Mouse (Mus musculus): Measurements from ENCODE around the gene Artn. TPM values are rescaled to one million over a fixed set of nuclear protein-coding genes. Genes with fewer than 3 reads are reported as not detected.

Artn gene
- polyA plus RNA-seq, 1 experiment from 2014 or later = 3.2 TPM

- ATAC-seq (peak; percentile 30), DNase-seq (ENCODE audit: low spot score) (peak; percentile 34)
- TF ChIP-seq CTCF (IDR thresholded peaks at IDR 0.05) (no peak), EP300 (IDR thresholded peaks at IDR 0.05) (no peak)
- Histone ChIP-seq H3K27ac (ENCODE audit: low read length) (peak overlapping the region; percentile 66; the same call in 1 of the 2 replicates), H3K36me3 (ENCODE audit: insufficient read depth, low read length) (peaks cover 11% of the 10 kb centered on the region; the same call in 1 of the 2 replicates), H3K4me2 (replicated peaks; ENCODE audit: low read depth, low read length) (peak overlapping the region; percentile 95), H3K9me3 (ENCODE audit: low read length) (no peaks in the 10 kb centered on the region), H3K9ac (replicated peaks; ENCODE audit: low read depth) (peak overlapping the region; percentile 78), H3K4me1 (ENCODE audit: insufficient read depth, low read depth, low read length) (peaks cover 10% of the 10 kb centered on the region; the same call in 1 of the 2 replicates), H3K27me3 (replicated peaks; ENCODE audit: insufficient read depth, low read length) (no peaks in the 10 kb centered on the region), H3K4me3 (ENCODE audit: low read depth, low read length) (peak overlapping the region; percentile 90)
- WGBS = under 1% methylated on average over 23 of the region's 24 CpGs
Measured at GRCm38 (mm10) chr4:117886644-117887043, 42.9 kb downstream of the Artn start.

GRCm38 (mm10) chr4:117885994-117886393 lies 43.6 kb downstream of the Artn start:
- H3K27me3 ChIP-seq (replicated peaks; ENCODE audit: insufficient read depth, low read length) = no peaks in the 10 kb centered on the region
- DNase-seq (ENCODE audit: low spot score) (no peak), ATAC-seq (no peak)
- 78% methylated on average over 9 of the region's 9 CpGs for WGBS
- no peak for TF ChIP-seq CTCF (IDR thresholded peaks at IDR 0.05)
- no peak for TF ChIP-seq EP300 (IDR thresholded peaks at IDR 0.05)
- peaks cover 11% of the 10 kb centered on the region; the same call in 1 of the 2 replicates for H3K36me3 ChIP-seq (ENCODE audit: insufficient read depth, low read length)
- H3K4me1 ChIP-seq (ENCODE audit: insufficient read depth, low read depth, low read length) = peaks cover 10% of the 10 kb centered on the region; the same call in 1 of the 2 replicates
- no peak overlapping the region for H3K4me3 ChIP-seq (ENCODE audit: low read depth, low read length)
- H3K9ac ChIP-seq (replicated peaks; ENCODE audit: low read depth) = no peak overlapping the region
- peak overlapping the region; percentile 95 for H3K4me2 ChIP-seq (replicated peaks; ENCODE audit: low read depth, low read length)
- no peak overlapping the region for H3K27ac ChIP-seq (ENCODE audit: low read length)
- H3K9me3 ChIP-seq (ENCODE audit: low read length) = no peaks in the 10 kb centered on the region

- Histone ChIP-seq H3K9me3 (ENCODE audit: low read length) (no peaks in the 10 kb centered on the region), H3K36me3 (ENCODE audit: insufficient read depth, low read length) (peaks cover 11% of the 10 kb centered on the region; the same call in 1 of the 2 replicates), H3K27ac (ENCODE audit: low read length) (no peak overlapping the region), H3K9ac (replicated peaks; ENCODE audit: low read depth) (no peak overlapping the region), H3K4me3 (ENCODE audit: low read depth, low read length) (no peak overlapping the region), H3K27me3 (replicated peaks; ENCODE audit: insufficient read depth, low read length) (no peaks in the 10 kb centered on the region), H3K4me1 (ENCODE audit: insufficient read depth, low read depth, low read length) (peaks cover 10% of the 10 kb centered on the region; the same call in 1 of the 2 replicates), H3K4me2 (replicated peaks; ENCODE audit: low read depth, low read length) (no peak overlapping the region)
- TF ChIP-seq CTCF (IDR thresholded peaks at IDR 0.05) (no peak), EP300 (IDR thresholded peaks at IDR 0.05) (no peak)
- 93% methylated on average over 10 of the region's 10 CpGs for WGBS
- ATAC-seq (no peak), DNase-seq (ENCODE audit: low spot score) (no peak)
Measured at GRCm38 (mm10) chr4:117885093-117885492, 44.5 kb downstream of the Artn start.

GRCm38 (mm10) chr4:117884146-117884545 lies 45.4 kb downstream of the Artn start:
- no peaks in the 10 kb centered on the region for H3K9me3 ChIP-seq (ENCODE audit: low read length)
- DNase-seq (ENCODE audit: low spot score) (no peak), ATAC-seq (no peak)
- WGBS = 100% methylated on average over 1 of the region's 1 CpGs
- no peaks in the 10 kb centered on the region for H3K27me3 ChIP-seq (replicated peaks; ENCODE audit: insufficient read depth, low read length)
- H3K36me3 ChIP-seq (ENCODE audit: insufficient read depth, low read length) = peaks cover 11% of the 10 kb centered on the region; the same call in 1 of the 2 replicates
- peaks cover 10% of the 10 kb centered on the region; the same call in 1 of the 2 replicates for H3K4me1 ChIP-seq (ENCODE audit: insufficient read depth, low read depth, low read length)
- no peak overlapping the region for H3K4me2 ChIP-seq (replicated peaks; ENCODE audit: low read depth, low read length)
- TF ChIP-seq CTCF (IDR thresholded peaks at IDR 0.05) (no peak), EP300 (IDR thresholded peaks at IDR 0.05) (no peak)
- no peak overlapping the region for H3K9ac ChIP-seq (replicated peaks; ENCODE audit: low read depth)
- no peak overlapping the region for H3K27ac ChIP-seq (ENCODE audit: low read length)
- H3K4me3 ChIP-seq (ENCODE audit: low read depth, low read length) = no peak overlapping the region

- Histone ChIP-seq H3K4me2 (replicated peaks; ENCODE audit: low read depth, low read length) (peak within 1 kb of the TSS; percentile 96), H3K36me3 (ENCODE audit: insufficient read depth, low read length) (peaks cover 11% of the 10 kb centered on the region; the same call in 1 of the 2 replicates), H3K9ac (replicated peaks; ENCODE audit: low read depth) (peak within 1 kb of the TSS; percentile 44), H3K27ac (ENCODE audit: low read length) (no peak within 1 kb of the TSS), H3K4me3 (ENCODE audit: low read depth, low read length) (peak within 1 kb of the TSS; percentile 65), H3K27me3 (replicated peaks; ENCODE audit: insufficient read depth, low read length) (no peaks in the 10 kb centered on the region), H3K4me1 (ENCODE audit: insufficient read depth, low read depth, low read length) (peaks cover 10% of the 10 kb centered on the region; the same call in 1 of the 2 replicates), H3K9me3 (ENCODE audit: low read length) (no peaks in the 10 kb centered on the region)
- peak; percentile 60 for DNase-seq (ENCODE audit: low spot score)
- ATAC-seq = peak; percentile 27
- peak; percentile 50 for TF ChIP-seq CTCF (IDR thresholded peaks at IDR 0.05)
- TF ChIP-seq EP300 (IDR thresholded peaks at IDR 0.05) = no peak
- under 1% methylated on average over 35 of the region's 103 CpGs for WGBS
Measured at GRCm38 (mm10) chr4:117882701-117883691, 46.6 kb downstream of the Artn start, which contains the start of gene B4galt2. Gene B4galt2 (minus strand): TSS chr4:117883487.

GRCm38 (mm10) chr4:117878703-117879102 lies 50.9 kb downstream of the Artn start:
- 66% methylated on average over 5 of the region's 5 CpGs for WGBS
- TF ChIP-seq EP300 (IDR thresholded peaks at IDR 0.05) = no peak
- no peak for TF ChIP-seq CTCF (IDR thresholded peaks at IDR 0.05)

More at GRCm38 (mm10) chr4:117878703-117879102, 50.9 kb downstream of the Artn start:
- H3K4me2 ChIP-seq (replicated peaks; ENCODE audit: low read depth, low read length) = no peak overlapping the region
- 0 out of 2 replicates have a peak, but pooled peaks cover 3% of the 10 kb centered on the region for H3K4me1 ChIP-seq (ENCODE audit: insufficient read depth, low read depth, low read length)
- H3K9me3 ChIP-seq (ENCODE audit: low read length) = no peaks in the 10 kb centered on the region
- H3K4me3 ChIP-seq (ENCODE audit: low read depth, low read length) = no peak overlapping the region
- H3K27me3 ChIP-seq (replicated peaks; ENCODE audit: insufficient read depth, low read length) = no peaks in the 10 kb centered on the region
- H3K36me3 ChIP-seq (ENCODE audit: insufficient read depth, low read length) = no peaks in the 10 kb centered on the region
- H3K9ac ChIP-seq (replicated peaks; ENCODE audit: low read depth) = no peak overlapping the region
- ATAC-seq (no peak), DNase-seq (ENCODE audit: low spot score) (no peak)
- no peak overlapping the region for H3K27ac ChIP-seq (ENCODE audit: low read length)
